Mouse (Mus musculus) C2C12 (cell line): ENCODE results near the gene Gng13.

ENCODE experiments used
- CTCF ChIP-seq: IDR thresholded peaks from one replicate; pipeline ENCODE4 v1.5.1; 2011; ENCODE audit not compliant: control insufficient read depth, insufficient read depth, insufficient read length
- MYOD1 ChIP-seq: IDR thresholded peaks from one replicate; pipeline ENCODE4 v1.6.1; 2011; ENCODE audit warnings: low read depth; ENCODE audit not compliant: control insufficient read depth, insufficient read length
- USF1 ChIP-seq: IDR thresholded peaks from one replicate; pipeline ENCODE4 v1.6.1; 2011; ENCODE audit warnings: low read depth, mild to moderate bottlenecking, control low read depth, moderate library complexity

DNA sequence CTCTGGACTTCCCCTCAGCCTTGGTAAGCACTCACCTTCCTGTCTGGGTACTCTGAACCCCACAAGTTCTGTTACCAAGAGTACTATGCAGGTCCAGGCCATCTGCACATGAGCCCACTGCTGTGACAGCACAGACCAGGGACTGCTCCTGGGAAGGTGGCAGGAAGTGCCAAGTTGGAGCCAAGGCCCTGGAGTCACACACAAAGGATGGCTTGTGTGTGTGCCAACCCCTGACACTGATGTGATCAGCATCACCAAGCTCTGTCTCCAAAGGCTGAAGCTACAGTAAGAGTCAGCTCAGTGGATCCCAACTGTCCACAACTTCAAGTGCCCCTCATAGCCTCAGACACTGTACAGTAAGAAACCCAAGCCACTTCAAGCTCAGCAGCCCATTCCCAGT is 44.0 kb upstream of the Gng13 start:
- no peak for TF ChIP-seq USF1
- no peak for TF ChIP-seq CTCF
- no peak for TF ChIP-seq MYOD1
